Mouse (Mus musculus): Measurements from ENCODE around the gene Fap.

The Fap gene

DNA sequence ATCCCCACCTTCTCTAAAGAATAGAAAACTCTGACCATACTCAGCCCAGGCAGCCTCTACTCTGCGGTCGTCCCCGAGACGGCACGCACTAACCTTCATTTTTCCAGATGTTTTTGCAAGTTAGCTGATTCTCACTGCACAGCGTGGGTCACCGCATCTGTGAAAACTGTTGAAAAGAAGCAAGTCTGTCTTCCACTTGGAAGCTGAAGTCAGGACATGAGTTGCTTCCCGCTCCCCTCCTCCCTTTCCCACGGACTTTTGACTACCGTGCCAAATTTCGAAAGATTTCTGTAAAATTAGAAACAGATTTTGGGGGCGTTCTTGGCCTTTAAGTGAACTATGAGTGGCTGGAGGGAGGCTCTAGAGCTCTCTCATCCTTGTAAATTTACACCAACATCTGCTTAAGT, at the start of gene Fap:
Fap (minus strand) TSS at position 323 of the 407 bp plus-strand sequence.
- DNase-seq (ENCODE audit: low spot score in 2 of 2), result no peak

DNA sequence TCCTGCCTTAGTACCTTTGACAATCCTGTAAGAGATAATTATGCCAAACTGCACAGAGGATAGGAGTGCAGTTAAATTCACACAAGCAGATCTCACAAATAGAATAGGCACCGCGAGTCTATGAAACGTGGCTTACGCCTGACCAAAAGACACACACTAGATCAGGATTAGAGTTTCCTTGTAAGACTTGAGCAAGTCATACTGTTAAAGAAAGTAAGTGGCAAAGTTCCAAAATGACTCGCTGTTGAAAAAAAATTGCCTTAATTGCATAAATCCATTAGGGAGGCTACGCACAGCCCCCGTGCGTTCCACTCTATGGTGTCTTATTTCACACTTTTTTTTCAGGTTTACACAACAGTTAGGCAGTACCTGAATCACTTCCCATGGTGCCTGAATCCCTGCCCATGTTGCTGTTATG, 49.2 kb upstream of the Fap start:
- no peak for DNase-seq (ENCODE audit: low spot score in 2 of 2)

DNA sequence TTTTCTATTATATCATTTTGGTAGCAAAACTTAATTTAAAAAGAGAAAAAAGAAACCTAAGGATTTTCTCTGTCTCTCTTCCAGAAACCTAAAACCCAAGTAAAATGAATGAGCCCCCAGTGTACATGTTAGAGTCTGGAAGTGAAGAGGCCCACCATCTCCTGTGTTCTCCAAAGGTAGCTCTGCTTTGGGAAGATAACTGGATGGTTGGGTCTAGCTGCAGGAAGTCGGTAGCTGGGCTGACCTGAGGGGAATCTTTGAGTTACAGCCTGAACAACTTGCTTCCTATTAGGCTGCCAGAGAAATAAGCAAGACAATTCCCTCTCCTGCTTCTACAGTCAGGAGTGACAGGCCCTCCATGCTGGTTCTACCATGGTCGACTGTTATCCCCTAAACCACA, 45.8 kb upstream of the Fap start:
- no peak for DNase-seq (ENCODE audit: low spot score in 2 of 2)

DNA sequence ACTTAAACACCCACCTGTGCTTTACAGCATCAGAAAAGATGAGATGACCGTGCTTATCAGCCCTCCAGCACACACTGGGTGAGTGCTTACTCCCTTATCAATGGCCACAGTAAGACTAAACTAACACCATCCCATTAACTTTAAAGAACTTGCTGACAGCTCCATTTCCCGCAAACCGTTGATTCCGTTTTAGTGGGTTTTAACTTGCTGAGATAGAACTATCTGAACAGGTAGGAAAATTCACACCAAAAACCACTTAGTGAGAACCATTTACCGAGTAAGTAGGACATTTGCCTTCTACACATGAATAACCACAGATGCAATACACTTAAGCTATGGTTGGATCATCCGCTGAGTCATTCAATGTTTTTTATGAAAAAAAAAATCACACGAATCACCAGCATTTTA, 45.1 kb upstream of the Fap start:
- DNase-seq (ENCODE audit: low spot score in 2 of 2), result no peak

DNA sequence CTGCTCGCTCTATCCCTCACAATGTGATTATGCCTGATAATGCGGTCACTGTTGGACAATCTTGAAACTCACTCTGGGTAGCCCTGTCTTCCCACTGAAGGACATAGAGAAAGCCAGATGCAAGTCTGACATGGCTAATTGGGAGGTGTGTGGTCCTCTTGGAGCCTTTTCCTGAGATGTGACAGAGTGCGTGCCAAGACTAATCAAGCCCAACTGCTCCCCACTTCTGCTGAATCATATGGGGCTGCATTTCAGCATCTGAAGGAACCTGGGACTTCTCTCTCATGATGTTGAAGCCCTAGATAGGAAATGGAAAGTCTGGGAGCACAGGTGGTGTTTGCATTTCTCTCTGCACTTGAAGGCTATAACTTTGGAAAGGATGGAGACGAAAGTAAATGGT, 39.3 kb upstream of the Fap start:
- DNase-seq (ENCODE audit: low spot score in 2 of 2), result no peak

DNA sequence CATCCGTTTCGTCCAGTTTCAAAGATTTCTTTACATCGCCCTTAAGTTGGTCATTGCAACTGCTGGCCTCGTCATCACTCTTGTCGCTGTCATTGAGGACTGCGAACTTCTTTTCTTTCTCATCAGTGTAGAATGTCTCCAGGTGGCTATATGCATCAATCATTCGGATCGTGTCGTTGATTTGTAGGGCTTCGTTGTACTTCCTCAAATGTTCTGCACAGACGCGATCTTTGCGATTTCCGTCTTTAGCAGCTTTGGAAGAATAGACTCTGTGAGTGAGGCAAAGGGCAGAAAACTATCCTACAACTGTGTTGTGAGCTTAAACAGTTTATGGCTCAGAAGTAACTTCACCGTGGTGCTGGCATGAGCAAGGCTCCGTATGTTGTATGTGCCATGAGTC, 32.3 kb upstream of the Fap start:
- no peak for DNase-seq (ENCODE audit: low spot score in 2 of 2)

DNA sequence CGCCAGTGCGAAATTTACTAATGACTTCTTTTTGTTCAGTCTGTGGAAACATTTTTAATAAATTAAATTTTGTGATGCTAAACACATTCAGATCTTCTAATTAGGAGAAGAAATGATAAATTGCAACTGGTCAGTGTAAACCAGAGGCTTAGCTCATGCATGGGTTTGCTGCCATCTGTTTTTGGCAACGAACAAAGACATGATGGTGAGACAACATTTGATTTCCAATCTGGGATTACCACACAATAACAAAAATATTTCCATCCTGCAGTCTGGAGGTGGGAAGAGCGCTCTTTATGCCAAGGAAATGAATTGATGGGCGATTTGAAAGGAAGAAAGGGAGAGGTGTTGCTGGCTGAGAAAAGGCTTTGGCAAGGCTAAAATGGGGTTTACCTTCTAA, 29.7 kb upstream of the Fap start:
- no peak for DNase-seq (ENCODE audit: low spot score in 2 of 2)

DNA sequence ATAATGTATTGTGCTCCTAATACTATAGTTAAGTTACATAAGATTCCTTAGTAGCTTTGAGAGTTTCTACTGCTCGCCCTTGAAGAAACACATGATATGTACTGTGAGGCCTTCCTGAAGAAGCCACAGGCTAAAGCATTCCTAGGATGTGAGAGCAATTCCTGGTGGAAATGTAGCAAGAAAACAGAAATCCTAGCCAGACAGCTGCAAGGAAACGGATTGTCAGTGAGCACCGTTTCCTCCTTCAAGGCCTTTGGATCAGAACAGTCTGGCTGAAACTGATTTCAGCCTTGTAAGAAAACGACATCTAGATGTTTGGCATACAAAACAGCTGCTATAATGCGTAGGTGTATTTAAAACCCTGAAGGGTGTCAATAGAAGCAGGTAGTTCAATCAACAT, 22.7 kb upstream of the Fap start:
- DNase-seq (ENCODE audit: low spot score in 2 of 2), result no peak

DNA sequence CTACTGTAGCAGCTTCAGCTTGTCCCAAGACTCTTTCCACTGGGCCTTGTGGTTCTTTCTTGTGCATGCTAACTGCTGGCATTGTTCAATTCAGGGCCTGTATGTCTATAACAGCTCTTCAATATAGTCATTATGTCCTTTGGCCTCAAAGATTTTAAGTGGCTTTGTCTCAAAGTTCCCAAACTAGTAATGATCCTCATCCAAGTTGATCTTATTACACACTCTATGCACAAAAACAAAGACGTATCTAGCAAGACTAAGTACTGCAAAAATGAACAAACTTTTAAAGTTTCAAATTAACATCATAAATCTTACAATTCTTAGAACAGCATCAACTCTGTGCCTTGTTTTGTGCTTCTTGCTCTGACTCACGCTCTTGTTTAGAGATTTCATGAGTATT, 20.6 kb upstream of the Fap start:
- no peak for DNase-seq (ENCODE audit: low spot score in 2 of 2)

DNA sequence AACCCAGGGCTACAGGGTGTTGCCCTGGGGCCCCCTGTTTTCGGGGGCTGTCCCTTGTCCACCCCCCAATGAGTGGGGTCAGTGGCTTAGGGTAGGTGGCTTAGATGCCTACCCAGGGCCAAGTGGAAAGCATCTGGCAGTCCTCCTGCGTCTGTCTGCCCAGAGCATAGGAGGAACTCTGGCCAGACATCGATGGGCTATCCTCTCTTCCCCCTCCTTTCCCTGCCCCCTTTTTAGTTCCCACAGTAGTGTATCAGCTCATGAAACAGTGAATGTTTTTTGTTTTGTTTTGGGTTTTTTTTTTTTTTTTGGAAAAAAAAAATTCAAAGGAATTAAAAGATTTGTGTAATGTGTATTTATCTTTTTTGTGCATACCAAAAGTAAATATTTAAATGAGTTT, 17.7 kb upstream of the Fap start:
- no peak for DNase-seq (ENCODE audit: low spot score in 2 of 2)

DNA sequence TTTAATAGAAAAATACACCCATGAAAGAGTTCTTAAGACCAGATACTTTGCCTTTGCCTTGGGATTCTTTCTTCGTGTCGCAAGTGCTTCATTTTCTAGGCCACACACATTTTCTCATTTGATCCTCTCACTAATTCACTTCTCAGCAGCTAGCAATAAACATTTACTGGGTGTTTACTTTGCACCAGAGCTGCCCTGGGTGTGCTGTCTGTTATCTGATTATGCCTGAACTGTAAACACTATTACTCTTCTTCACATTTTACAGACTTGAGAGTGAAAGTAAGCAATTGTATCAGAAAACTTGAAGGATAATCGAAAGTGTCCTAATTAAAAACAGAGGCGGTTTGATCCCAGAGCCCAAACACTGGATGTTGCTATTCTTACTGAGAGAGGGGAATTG, 15.5 kb upstream of the Fap start:
- DNase-seq (ENCODE audit: low spot score in 2 of 2), result no peak

DNA sequence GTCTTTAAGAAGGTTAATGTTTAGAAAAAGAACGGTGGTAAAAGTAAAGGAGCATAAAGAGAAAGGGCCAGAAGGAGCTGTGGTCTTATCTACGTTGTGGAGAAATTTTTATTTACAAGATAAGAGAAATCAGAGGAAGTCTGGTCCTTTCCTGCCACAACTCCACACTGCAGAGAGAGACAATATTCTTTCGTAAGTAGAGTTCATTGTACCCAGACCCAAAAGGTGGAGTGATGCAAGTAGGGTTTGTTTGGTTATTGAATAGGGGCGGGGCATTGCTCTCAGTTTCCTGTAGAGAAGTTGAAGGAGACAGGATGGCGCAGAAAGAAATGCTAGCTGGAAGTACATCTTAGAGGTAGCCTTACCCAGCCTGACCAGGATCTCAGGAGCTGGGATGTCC, 11.9 kb upstream of the Fap start:
- DNase-seq (ENCODE audit: low spot score in 2 of 2), result no peak

DNA sequence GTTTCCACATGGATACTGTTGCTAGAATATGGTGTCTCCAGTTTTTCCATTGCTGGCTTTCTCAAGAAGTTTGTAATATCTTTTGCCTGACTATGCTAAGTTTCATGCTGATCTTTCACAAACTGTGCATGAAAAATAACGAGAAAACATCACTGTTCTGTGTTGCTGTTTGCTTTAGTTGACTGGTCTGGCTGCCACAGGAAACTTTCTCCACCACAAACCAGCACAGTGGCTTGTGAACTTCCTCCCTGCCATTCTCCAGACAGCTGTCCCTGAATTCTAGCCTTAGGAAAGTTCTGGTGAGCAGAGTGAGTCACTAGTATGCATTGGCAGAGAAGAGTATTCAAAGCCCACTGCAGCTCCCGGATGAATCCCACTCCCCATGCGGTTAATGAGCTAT, 1.1 kb upstream of the Fap start:
- DNase-seq (ENCODE audit: low spot score in 2 of 2), result no peak

DNA sequence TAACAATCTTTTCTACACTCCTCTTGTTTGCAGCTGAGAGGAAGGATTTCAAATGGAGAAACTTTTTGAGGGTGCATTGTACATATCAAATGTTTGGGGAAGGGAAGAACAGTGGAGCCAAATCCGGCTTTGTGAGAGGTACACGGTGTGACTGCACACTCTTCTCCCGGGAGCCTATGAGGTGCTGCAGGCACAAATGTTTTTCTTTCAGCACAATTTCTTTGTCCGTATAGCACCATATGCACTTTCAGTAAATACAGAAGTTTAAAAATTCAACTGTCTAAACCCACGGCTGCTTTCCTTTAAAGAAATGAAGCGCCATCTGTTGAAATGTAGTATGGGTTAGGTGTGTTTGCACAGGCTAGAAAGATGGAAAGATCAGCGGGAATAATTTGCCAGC, 375 bp upstream of the Fap start:
- DNase-seq (ENCODE audit: low spot score in 2 of 2), result no peak

DNA sequence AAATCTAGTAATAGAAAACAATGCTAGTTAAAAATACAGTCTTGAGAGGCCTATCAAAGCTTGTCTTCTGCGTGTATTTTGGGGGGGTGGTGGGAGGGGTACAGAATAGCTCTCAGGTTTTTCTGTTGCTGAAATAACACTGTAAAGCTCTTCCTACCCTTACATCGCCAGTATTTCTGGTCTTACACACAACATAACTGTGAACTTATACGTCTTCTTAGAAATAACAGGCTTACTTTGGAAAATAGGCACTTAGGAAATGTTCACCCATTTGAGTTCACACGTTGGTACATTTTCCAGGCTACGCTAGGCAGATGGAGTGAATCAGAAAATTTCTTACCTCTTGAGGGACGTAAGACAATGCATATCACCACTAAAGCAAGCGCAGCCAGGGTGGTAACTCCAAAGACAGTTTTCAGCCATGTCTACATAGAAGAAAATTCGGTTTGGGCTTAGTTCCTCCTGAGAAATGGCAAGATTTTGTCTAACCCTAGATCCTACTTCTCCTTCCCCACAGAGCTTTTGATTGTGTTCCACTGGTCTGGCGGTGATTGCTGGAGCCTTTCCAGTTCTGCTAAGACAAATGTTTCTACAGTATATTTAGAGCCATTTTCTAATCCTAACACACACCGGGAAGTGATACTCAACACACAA, 649 bp downstream of the Fap start:
- DNase-seq (ENCODE audit: low spot score in 2 of 2), result no peak

DNA sequence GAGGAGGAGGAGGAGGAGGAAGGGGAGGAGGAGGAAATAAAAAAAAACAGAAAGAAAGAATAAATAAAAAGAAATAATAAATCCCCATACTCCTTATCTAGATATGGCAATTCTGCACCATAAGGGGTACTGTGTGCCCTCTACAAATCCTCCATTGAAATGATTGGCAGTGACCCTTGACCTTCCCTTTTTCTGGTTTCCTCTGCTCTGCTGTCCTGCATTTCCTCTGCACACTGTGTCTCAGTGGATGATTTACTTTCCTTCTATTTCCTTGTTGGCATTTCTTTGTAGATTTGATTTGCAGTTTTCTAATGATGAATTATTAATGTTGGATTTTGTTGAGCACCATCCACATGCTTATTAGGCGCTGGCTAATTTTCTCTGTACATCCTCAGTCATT, 9.2 kb downstream of the Fap start:
- DNase-seq (ENCODE audit: low spot score in 2 of 2), result no peak

DNA sequence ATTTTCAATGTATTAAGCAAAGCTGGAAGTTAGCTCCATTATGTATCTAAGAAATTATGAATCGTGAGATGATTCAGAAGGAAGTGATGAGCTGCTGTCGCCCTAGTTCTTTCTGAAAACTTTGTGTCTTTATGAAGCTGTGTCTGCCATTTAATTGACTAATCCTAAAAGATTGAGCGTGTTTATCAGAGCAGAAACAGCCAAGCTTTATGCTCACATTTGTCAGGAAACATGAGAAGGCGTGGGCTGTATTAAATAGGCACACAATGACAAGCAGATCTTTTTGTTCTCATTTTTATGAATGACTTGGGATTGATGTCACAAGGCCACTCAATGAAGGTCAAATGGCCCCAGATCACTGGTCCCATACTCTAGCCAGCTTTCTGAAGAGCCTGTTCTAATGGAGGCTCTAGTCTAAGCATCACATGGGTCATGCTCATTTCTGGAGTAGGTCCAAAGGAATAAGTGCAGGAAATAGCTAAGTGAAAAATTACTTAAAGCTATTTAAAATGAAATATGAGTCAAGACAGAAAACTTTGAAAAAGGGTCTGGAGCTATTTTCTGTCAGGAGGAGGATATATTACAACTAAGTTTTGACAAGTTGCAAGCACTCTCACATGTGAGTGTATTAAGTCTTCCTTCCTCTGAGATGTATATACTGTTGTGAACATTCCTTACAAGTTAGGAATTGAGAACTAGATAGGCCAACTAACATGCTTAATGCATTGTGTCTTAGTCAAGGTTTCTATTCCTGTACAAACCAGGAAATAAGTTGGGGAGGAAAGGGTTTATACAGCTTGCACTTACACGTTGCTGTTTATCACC, 11.0 kb downstream of the Fap start:
- DNase-seq (ENCODE audit: low spot score in 2 of 2), result no peak

DNA sequence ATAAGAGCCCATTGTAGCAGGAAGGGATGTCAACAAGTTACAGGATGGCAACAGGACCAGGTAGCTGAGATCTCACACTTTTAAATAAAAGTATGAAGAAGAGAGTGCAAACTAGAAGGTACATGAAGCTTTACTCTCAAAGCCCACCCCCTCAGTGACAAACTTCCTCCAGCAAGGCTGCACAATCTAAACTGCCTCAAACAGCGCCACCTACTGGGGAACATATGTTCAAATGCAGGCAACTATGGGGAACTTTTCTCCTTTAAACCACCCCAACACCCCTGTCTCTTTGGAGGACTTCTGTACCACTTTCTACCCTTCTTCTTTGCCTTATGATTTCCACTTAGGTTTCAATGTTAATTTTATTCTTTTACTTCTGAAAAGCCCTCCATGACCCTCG, 16.5 kb downstream of the Fap start:
- no peak for DNase-seq (ENCODE audit: low spot score in 2 of 2)

DNA sequence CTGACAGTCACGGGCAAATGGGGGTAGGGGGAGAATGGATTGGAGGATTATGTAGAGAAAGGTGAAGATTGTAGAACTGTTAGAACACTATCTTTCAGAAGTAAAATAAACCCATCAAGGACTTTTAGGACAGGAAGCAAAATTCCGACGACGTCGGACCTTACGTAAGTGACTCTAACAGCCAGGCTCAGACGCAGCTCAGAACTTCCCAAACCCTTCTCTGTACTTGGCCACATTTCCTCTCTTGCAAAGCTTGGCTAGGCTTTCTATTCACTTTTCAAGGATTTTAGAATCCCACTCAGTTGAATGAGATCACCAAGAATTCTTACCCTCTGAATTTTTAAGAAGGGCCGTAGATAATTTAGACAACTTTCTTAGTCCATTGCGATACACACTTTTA, 17.5 kb downstream of the Fap start:
- DNase-seq (ENCODE audit: low spot score in 2 of 2), result peak in 1 of 2 experiments; percentile 2

DNA sequence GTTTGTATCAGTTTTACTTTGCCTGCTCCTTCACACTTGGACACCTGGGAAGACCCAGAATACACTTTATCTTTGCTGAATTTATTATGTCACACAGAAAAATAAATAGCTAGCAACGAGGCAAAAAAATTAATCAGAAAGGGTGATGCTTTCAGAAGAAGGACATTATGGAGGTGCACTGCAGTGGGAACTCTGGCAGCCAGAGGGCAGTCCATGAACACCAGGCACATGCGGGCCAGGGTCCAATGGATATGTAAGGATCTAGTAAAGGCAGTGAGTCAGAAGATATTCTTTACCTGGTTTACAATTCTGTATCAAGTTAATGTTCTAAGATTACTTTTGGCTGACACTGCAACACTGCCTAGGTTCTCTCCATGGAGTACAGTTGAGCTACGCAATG, 24.2 kb downstream of the Fap start:
- no peak for DNase-seq (ENCODE audit: low spot score in 2 of 2)

DNA sequence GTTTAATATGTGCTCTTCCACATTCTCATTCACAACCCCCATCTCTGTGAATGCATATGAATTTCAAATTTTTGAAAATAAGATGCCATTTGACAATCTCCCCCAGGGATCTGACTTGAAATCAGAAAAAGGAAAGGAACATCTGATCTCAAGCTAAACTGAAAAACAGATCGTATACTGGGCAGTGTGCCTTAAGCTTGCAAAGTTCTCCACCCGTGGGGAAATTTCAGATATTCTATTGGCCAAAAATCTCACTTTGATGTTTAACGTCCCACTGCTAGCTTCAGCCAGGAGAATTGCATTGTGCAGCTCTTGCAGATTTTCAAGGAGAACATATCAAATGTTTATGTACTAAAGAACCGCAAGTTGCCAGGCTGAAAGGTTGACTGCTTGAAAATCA, 24.7 kb downstream of the Fap start:
- DNase-seq (ENCODE audit: low spot score in 2 of 2), result no peak

DNA sequence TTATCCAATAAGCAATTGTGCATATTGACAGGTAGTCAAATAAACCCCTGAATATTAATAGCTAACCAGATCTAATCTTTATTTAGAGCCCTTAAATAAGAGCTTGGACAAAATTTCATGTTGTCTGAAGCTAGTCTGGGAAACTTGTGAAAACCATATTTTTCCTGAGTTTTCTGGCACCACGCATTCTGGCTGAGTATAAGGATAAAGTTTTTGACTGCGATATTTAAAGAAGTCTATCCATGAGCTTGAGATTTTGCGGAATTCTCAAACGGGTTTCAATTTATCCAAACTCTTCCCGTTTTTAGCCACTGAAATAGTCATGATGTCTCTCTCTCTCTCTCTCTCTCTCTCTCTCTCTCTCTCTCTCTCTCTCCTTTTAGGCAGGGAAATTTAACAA, 25.8 kb downstream of the Fap start:
- no peak for DNase-seq (ENCODE audit: low spot score in 2 of 2)

DNA sequence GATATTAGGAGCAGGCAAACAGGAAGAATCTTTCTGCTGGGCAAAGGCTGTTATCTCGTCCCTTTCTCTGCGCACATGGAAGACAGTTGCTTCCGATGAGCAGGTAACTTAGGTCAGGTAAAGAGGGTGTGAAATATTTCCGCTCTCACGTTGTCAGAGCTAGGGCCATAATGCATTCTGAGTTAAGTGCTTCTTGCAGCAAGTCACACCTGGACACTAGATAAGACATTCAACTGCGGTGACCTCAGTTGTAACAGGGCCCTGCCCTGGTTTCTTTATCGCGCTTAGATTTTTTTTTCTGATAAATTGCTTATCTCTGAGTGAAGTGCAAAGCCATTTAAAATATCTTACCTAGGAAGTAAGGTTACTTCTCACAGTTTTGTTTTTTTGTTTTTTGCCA, 38.4 kb downstream of the Fap start:
- DNase-seq (ENCODE audit: low spot score in 2 of 2), result no peak

DNA sequence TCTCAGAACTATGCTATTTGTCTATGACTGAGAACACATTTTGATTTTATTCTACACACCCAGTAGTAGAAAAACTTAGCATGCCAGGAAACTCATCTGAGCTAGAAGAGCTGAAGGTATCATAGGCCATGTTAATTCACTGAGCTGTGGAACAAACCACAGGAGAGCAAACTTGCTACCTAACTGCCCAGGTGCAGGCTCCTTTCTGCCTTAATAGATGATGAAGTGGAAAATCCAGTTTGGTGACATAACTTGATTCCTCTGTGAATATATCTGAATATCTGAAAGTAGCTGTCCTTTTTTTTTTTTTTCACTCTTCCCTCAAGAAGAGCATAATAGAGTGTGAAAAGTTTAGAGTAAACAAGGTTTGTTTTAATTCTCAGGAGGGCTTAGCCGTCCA, 42.8 kb downstream of the Fap start:
- DNase-seq (ENCODE audit: low spot score in 2 of 2), result no peak

Data from urinary bladder, postnatal 36 days (tissue).